Mouse (Mus musculus) embryonic facial prominence, embryonic 13.5 days (tissue): Measurements from ENCODE around the gene Pck2. TPM values are rescaled to one million over a fixed set of nuclear protein-coding genes. Genes with fewer than 3 reads are reported as not detected.
A peak's percentile ranks its signal among the peaks of the same experiment; 100 is the strongest.

Source experiments
- ATAC-seq: fragments of 200-750 bp; cut with Nextera tagmentation; 2 replicates; pipeline ENCODE4 v1.8.0; 2017; ENCODE audit warnings: low read depth; ENCODE audit not compliant: insufficient number of reproducible peaks, insufficient read depth, low FRiP score, low TSS enrichment
- H3K27ac ChIP-seq: fragments of 300-500 bp; sonication (generic); 2 replicates; pipeline ENCODE4 v1.5.1; 2015; ENCODE audit warnings: moderate library complexity, mild to moderate bottlenecking, inconsistent platforms
- H3K27me3 ChIP-seq: fragments of 300-500 bp; sonication (generic); 2 replicates; pipeline ENCODE4 v1.6.1; 2015; ENCODE audit warnings: mild to moderate bottlenecking, inconsistent platforms
- H3K36me3 ChIP-seq: fragments of 300-500 bp; sonication (generic); 2 replicates; pipeline ENCODE4 v1.6.1; 2015; ENCODE audit warnings: mild to moderate bottlenecking, inconsistent platforms
- H3K4me1 ChIP-seq: fragments of 300-500 bp; sonication (generic); 2 replicates; pipeline ENCODE4 v1.6.1; 2015; ENCODE audit warnings: inconsistent platforms
- H3K4me2 ChIP-seq: fragments of 300-500 bp; sonication (generic); 2 replicates; pipeline ENCODE4 v1.6.1; 2015; ENCODE audit warnings: moderate library complexity, mild to moderate bottlenecking, inconsistent platforms
- H3K4me3 ChIP-seq: fragments of 300-500 bp; sonication (generic); 2 replicates; pipeline ENCODE4 v1.5.1; 2015; ENCODE audit warnings: mild to moderate bottlenecking, inconsistent platforms
- H3K9ac ChIP-seq: fragments of 300-500 bp; sonication (generic); 2 replicates; pipeline ENCODE4 v1.6.1; 2015; ENCODE audit warnings: mild to moderate bottlenecking, inconsistent platforms
- H3K9me3 ChIP-seq: fragments of 300-500 bp; sonication (generic); 2 replicates; pipeline ENCODE4 v1.6.1; 2016; ENCODE audit warnings: inconsistent platforms
- WGBS: fragments of 180-500 bp; shearing (Covaris S2); methylation state at CpG from one replicate; pipeline ENCODE4 v1.1.7; 2015; ENCODE audit warnings: mixed read lengths; 5-methylcytosine and 5-hydroxymethylcytosine counted together
- polyA plus RNA-seq: library from polyadenylated mRNA; unstranded; fragments of >200 nt; fragmentation: Nextera tagmentation; extraction: Ambion mirVana; gene quantifications from 2 replicates; pipeline ENCODE4 v1.2.1, GENCODE M21; 2015

Gene Pck2
- polyA plus RNA-seq, 1 experiment from 2014 or later, result 35.0 TPM

DNA sequence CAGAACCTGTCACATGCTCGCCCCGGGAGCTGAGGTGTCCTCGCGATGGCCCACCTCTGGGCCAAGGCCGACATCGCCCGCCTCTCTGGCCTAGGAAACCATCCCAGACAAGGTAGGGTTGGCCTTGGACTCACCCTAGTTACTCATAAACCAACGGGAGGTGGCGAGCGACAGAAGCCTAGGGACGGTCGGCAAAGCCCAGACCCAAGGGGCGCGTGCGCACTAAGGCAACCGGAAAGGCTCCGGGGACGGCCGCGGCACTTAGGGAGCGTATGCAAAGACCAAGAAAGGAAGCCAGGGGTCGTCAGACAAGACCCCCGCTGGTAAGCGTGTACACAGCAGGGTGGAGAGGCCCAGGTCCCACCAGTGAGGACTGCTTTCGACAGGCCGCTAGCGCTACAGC is 19.7 kb downstream of the Pck2 start, which contains the start of gene Dcaf11:
Gene Dcaf11, plus strand, starts transcription at position 208 of the 403 bp plus-strand sequence.
- Histone ChIP-seq H3K4me1 (peaks cover 18% of the 10 kb centered on the region), H3K4me3 (peak within 1 kb of the TSS; percentile 70)
- WGBS, result under 1% methylated on average over 27 of the region's 27 CpGs

GRCm38 (mm10) chr14:55560202-55561073 is 20.4 kb downstream of the Pck2 start, which contains the start of gene A730061H03Rik:
TSS of gene A730061H03Rik (minus strand) at chr14:55560406.
- Histone ChIP-seq H3K4me1 (peaks cover 18% of the 10 kb centered on the region), H3K4me3 (peak within 1 kb of the TSS; percentile 70), H3K9ac (peak within 1 kb of the TSS; percentile 88), H3K27ac (peak within 1 kb of the TSS; percentile 97), H3K4me2 (peak within 1 kb of the TSS; percentile 80), H3K36me3 (peaks cover 22% of the 10 kb centered on the region), H3K27me3 (no peaks in the 10 kb centered on the region), H3K9me3 (no peaks in the 10 kb centered on the region)
- peak; percentile 95 for ATAC-seq
- under 1% methylated on average over 51 of the region's 51 CpGs for WGBS

More for the DNA sequence above, 19.7 kb downstream of the Pck2 start, which contains the start of gene Dcaf11:
- H3K4me2 ChIP-seq, result peak within 1 kb of the TSS; percentile 80
- ATAC-seq, result peak; percentile 61
- H3K27ac ChIP-seq, result peak within 1 kb of the TSS; percentile 97
- peak within 1 kb of the TSS; percentile 88 for H3K9ac ChIP-seq
- H3K27me3 ChIP-seq, result no peaks in the 10 kb centered on the region
- H3K9me3 ChIP-seq, result no peaks in the 10 kb centered on the region
- H3K36me3 ChIP-seq, result peaks cover 16% of the 10 kb centered on the region

DNA sequence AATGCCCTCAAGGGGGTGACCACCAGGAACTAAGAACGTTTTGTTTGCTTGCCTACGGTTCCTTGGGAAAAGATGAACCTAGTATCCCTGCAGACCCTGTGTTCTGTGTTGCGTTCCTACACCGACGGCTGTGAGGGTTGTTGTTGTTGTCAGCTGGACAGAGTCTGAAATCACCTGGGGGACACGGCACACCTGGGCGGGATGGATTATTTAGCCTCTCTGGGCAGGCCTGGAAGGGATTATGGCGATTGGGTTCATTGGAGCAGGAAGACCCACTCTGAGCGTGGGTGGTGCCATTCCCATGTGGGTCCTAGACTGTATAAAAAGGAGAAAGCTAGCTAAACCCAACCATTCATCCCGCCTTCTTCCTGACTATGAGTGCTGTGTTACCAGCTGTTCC is 21.8 kb downstream of the Pck2 start:
- H3K4me1 ChIP-seq, result peaks cover 17% of the 10 kb centered on the region
- no peak overlapping the region for H3K27ac ChIP-seq
- peak overlapping the region; percentile 70; the same call in 1 of the 2 replicates for H3K4me3 ChIP-seq
- H3K9ac ChIP-seq, result peak overlapping the region; percentile 75; the same call in 1 of the 2 replicates
- H3K9me3 ChIP-seq, result no peaks in the 10 kb centered on the region
- H3K36me3 ChIP-seq, result peaks cover 36% of the 10 kb centered on the region
- peak overlapping the region; percentile 80 for H3K4me2 ChIP-seq
- H3K27me3 ChIP-seq, result no peaks in the 10 kb centered on the region
- no peak for ATAC-seq
- 72% methylated on average over 10 of the region's 10 CpGs for WGBS

DNA sequence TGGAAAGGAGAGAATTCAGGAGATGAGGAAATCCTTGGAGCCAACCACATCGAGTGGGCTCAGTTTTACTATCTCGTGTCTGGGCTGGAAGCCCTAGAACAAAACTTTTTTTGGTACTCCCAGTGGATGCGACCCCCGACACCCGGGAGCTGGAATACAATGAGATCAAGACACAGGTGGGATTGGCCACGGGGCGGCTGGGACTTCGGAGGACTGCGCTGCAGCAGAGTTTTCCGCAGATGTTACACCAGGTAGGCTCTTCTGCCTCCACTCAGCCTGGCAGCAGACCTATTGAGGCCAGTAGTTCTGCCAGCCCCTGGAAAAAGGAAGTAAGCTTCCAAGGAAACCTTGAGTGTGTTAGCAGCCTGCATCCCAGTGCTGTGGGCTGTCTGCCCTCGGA is 23.2 kb downstream of the Pck2 start:
- no peak overlapping the region for H3K4me2 ChIP-seq
- WGBS, result 89% methylated on average over 11 of the region's 11 CpGs
- 0 out of 2 replicates have a peak overlapping the region, but pooled peaks have one; percentile 1 for H3K9ac ChIP-seq
- no peak for ATAC-seq
- H3K4me1 ChIP-seq, result peaks cover 13% of the 10 kb centered on the region
- H3K9me3 ChIP-seq, result no peaks in the 10 kb centered on the region
- H3K4me3 ChIP-seq, result no peak overlapping the region
- H3K27ac ChIP-seq, result no peak overlapping the region
- peaks cover 50% of the 10 kb centered on the region for H3K36me3 ChIP-seq
- no peaks in the 10 kb centered on the region for H3K27me3 ChIP-seq

DNA sequence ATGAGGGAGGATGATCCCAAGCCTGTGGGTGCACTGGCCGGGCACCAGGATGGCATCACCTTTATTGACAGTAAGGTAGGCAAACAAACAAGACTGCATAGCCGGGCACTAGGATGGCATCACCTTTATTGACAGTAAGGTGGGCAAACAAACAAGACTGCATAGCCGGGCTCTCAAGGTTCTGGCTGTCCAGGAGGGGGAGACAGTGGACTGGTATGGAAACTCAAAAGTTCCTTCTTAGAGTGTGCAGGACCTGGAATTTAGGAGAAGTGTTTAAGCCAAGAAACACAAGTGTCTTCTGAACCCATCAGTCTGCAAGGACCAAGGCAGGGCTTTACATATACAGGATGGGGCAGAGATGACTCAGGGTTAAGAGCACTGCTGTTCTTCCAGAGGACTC is 25.7 kb downstream of the Pck2 start:
- peaks cover 13% of the 10 kb centered on the region for H3K4me1 ChIP-seq
- H3K4me2 ChIP-seq, result no peak overlapping the region
- H3K9me3 ChIP-seq, result no peaks in the 10 kb centered on the region
- H3K27me3 ChIP-seq, result no peaks in the 10 kb centered on the region
- H3K9ac ChIP-seq, result no peak overlapping the region
- H3K4me3 ChIP-seq, result no peak overlapping the region
- H3K27ac ChIP-seq, result no peak overlapping the region
- ATAC-seq, result no peak
- 88% methylated on average over 3 of the region's 3 CpGs for WGBS
- peaks cover 68% of the 10 kb centered on the region for H3K36me3 ChIP-seq

DNA sequence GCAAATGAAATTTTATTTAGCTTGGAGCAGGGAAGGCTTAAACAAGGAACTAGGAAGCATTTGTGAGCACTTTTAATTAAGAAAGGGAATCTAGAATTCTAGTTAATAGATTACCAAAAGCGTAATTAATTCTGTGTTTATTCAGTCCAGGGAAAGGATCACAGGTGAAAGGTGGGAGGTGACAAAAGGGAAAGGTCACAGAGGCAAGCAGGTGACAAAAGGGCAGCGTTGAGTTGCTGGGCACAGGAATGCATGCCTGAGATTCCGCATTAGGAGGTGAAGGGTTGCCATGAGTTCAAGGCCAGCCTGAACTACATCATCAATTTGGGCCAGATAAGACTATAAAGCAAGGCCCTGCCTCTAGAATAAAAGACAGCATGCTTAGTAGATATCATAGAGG is 27.4 kb downstream of the Pck2 start:
- Histone ChIP-seq H3K36me3 (peaks cover 71% of the 10 kb centered on the region), H3K27ac (no peak overlapping the region), H3K4me1 (no peaks in the 10 kb centered on the region), H3K9me3 (no peaks in the 10 kb centered on the region), H3K9ac (no peak overlapping the region), H3K4me2 (no peak overlapping the region), H3K4me3 (no peak overlapping the region), H3K27me3 (no peaks in the 10 kb centered on the region)
- 95% methylated on average over 3 of the region's 3 CpGs for WGBS
- no peak for ATAC-seq

- H3K36me3 ChIP-seq, result peaks cover 47% of the 10 kb centered on the region
- H3K4me3 ChIP-seq, result no peak overlapping the region
- no peak overlapping the region for H3K9ac ChIP-seq
- H3K27me3 ChIP-seq, result no peaks in the 10 kb centered on the region
- 0 out of 2 replicates have a peak, but pooled peaks cover 4% of the 10 kb centered on the region for H3K4me1 ChIP-seq
- no peak overlapping the region for H3K4me2 ChIP-seq
- ATAC-seq, result no peak
- H3K27ac ChIP-seq, result no peak overlapping the region
- WGBS, result 91% methylated on average over 2 of the region's 2 CpGs
- no peaks in the 10 kb centered on the region for H3K9me3 ChIP-seq
Measured at GRCm38 (mm10) chr14:55570588-55570987, 30.5 kb downstream of the Pck2 start.

DNA sequence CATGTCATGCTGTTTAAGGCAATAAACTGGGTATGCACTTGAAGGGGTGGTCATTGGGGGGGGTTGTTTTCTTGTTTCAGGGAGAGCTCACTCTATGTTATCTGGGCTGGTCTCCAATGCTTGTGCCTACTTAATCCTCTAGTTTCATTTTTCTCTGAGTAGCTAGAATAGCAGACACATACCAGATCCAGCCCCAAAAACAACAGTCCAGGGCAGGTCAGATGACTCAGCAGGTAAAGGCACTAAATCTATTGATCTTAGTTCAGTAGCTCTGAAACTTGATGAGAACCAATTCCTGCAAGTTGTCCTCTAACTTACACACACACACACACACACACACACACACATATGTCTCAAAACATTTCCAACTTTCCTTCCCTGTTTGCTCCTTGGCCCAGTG is 31.7 kb downstream of the Pck2 start:
- no peak overlapping the region for H3K4me3 ChIP-seq
- H3K27me3 ChIP-seq, result no peaks in the 10 kb centered on the region
- H3K36me3 ChIP-seq, result peaks cover 35% of the 10 kb centered on the region
- no peak for ATAC-seq
- no peak overlapping the region for H3K9ac ChIP-seq
- H3K9me3 ChIP-seq, result no peaks in the 10 kb centered on the region
- H3K4me2 ChIP-seq, result no peak overlapping the region
- H3K27ac ChIP-seq, result no peak overlapping the region
- 0 out of 2 replicates have a peak, but pooled peaks cover 5% of the 10 kb centered on the region for H3K4me1 ChIP-seq

DNA sequence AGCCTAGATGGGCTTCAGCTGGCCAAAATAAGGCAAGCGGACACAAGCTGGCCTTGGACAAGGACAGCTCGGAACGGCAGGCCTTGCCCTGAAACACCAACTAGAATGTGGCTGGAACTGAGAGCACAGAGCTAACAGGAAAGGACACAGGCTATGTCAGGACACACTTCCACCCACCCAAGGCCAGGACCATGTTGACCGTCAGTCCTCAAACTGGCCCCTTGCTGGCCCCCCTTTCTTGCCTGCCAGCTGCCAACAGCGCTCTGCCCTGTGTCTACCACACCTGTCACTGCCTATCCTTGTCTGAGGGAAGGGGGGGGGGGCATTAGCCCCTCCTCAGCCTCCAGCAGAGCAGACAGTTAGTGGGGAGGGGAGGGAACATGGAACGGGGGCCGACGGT is 35.2 kb downstream of the Pck2 start, which contains the start of gene Fitm1:
Gene Fitm1, plus strand, starts transcription at position 316 of the 400 bp plus-strand sequence.
- no peak within 1 kb of the TSS for H3K27ac ChIP-seq
- peaks cover 12% of the 10 kb centered on the region; the same call in 1 of the 2 replicates for H3K36me3 ChIP-seq
- H3K4me2 ChIP-seq, result no peak within 1 kb of the TSS
- H3K27me3 ChIP-seq, result no peaks in the 10 kb centered on the region
- H3K4me3 ChIP-seq, result no peak within 1 kb of the TSS
- 0 out of 2 replicates have a peak within 1 kb of the TSS, but pooled peaks have one; percentile 32 for H3K9ac ChIP-seq
- WGBS, result 77% methylated on average over 8 of the region's 8 CpGs
- H3K4me1 ChIP-seq, result peaks cover 14% of the 10 kb centered on the region
- no peak for ATAC-seq
- no peaks in the 10 kb centered on the region for H3K9me3 ChIP-seq

GRCm38 (mm10) chr14:55575711-55576110 is 35.6 kb downstream of the Pck2 start:
- H3K9me3 ChIP-seq, result no peaks in the 10 kb centered on the region
- no peaks in the 10 kb centered on the region for H3K27me3 ChIP-seq
- H3K4me2 ChIP-seq, result no peak overlapping the region
- 67% methylated on average over 13 of the region's 13 CpGs for WGBS
- H3K9ac ChIP-seq, result 0 out of 2 replicates have a peak overlapping the region, but pooled peaks have one; percentile 32
- no peak overlapping the region for H3K4me3 ChIP-seq
- H3K27ac ChIP-seq, result no peak overlapping the region
- peaks cover 13% of the 10 kb centered on the region for H3K36me3 ChIP-seq
- no peak for ATAC-seq
- H3K4me1 ChIP-seq, result peaks cover 14% of the 10 kb centered on the region

DNA sequence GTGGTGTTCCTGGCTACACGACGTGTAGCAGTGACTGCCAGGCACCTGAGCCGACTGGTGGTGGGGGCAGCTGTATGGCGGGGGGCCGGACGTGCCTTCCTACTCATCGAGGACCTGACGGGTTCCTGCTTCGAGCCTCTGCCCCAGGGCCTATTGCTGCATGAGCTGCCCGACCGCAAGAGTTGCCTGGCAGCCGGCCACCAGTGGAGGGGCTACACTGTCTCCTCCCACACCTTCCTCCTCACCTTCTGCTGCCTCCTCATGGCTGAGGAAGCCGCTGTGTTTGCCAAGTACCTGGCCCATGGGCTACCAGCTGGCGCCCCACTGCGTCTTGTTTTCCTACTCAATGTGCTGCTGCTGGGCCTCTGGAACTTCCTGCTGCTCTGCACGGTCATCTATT is 36.3 kb downstream of the Pck2 start:
- H3K4me1 ChIP-seq, result peaks cover 14% of the 10 kb centered on the region
- H3K36me3 ChIP-seq, result peaks cover 16% of the 10 kb centered on the region
- no peak overlapping the region for H3K27ac ChIP-seq
- H3K4me2 ChIP-seq, result no peak overlapping the region
- no peaks in the 10 kb centered on the region for H3K27me3 ChIP-seq
- no peak overlapping the region for H3K4me3 ChIP-seq
- 74% methylated on average over 16 of the region's 16 CpGs for WGBS
- H3K9me3 ChIP-seq, result no peaks in the 10 kb centered on the region
- no peak for ATAC-seq
- no peak overlapping the region for H3K9ac ChIP-seq
